Mouse (Mus musculus) olfactory bulb, adult 2 months (tissue): ENCODE measurements around the gene Phf11b. TPM values are rescaled to one million over a fixed set of nuclear protein-coding genes. Genes with fewer than 3 reads are reported as not detected.
"Not testable (repeated sequence)": the region's sequence is repeated elsewhere in the genome, so short reads cannot be mapped to it uniquely, and the experiment has no call there.

Source experiments
- H3K27ac ChIP-seq: fragments of 200-500 bp; 2 replicates; pipeline ENCODE4 v1.5.1; 2012; ENCODE audit warnings: low read depth, low read length; ENCODE audit not compliant: insufficient read depth
- H3K4me1 ChIP-seq: fragments of 200-500 bp; 2 replicates; pipeline ENCODE4 v1.6.1; 2012; ENCODE audit warnings: low read length; ENCODE audit not compliant: control insufficient read depth, insufficient read depth
- H3K4me3 ChIP-seq: fragments of 200-500 bp; 2 replicates; pipeline ENCODE4 v1.5.1; 2012; ENCODE audit warnings: mild to moderate bottlenecking, low read depth, low read length, moderate library complexity; ENCODE audit not compliant: insufficient read depth
- WGBS: fragments of 180-500 bp; shearing (Covaris S2); methylation state at CpG from one replicate; pipeline ENCODE4 v1.1.7; 2018; 5-methylcytosine and 5-hydroxymethylcytosine counted together
- polyA plus RNA-seq: library from polyadenylated mRNA; stranded (reverse); fragments of >200 nt; gene quantifications from 2 replicates; pipeline ENCODE4 v1.2.4, GENCODE M21; 2012; ENCODE audit warnings: low replicate concordance; ENCODE audit not compliant: missing spikeins, insufficient read depth, insufficient read length

Phf11b gene
- polyA plus RNA-seq, 1 experiment: not detected

DNA sequence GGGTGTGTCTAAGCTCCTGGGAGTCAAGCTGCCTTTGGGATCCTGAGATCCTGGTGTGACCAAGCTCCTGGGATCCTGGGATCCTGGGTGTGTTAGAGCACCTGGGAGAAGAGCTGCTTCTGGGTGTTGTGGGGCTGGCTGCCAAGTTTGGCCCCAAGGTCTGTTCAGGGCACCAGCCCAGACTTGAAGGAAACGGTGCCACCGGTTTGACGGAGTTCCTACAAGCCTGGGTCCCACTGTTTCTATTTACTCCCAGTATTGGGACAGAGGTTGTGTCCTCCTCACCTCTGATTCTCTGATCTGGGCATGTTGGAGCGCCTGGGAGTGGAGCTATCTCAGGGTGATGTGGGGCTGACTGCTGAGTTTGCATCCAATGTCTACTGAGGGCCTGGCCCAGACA lies 66.2 kb downstream of the Phf11b start:
- WGBS: 94% methylated on average over 4 of the region's 4 CpGs
- not testable (repeated sequence) for H3K4me1 ChIP-seq, H3K27ac ChIP-seq, H3K4me3 ChIP-seq

Other genes starting within 250 kb of the Phf11b start
- not detected in 2 replicates for gene 1700129C05Rik, start 198.5 kb downstream of the Phf11b start, polyA plus RNA-seq
- not detected in 2 replicates for gene Gm5142, start 162.6 kb downstream of the Phf11b start, polyA plus RNA-seq
- not detected in 2 replicates for gene Rcbtb1, start 140.1 kb downstream of the Phf11b start, polyA plus RNA-seq
- not detected in 2 replicates for gene Gm6904, start 81.1 kb downstream of the Phf11b start, polyA plus RNA-seq
- not detected in 2 replicates for gene Phf11a, start 43.8 kb downstream of the Phf11b start, polyA plus RNA-seq
- not detected in 2 replicates for gene Phf11d, start 24.1 kb upstream of the Phf11b start, polyA plus RNA-seq
- gene Phf11c, start 54.0 kb upstream of the Phf11b start, polyA plus RNA-seq: not detected in 2 replicates
- gene Setdb2, start 99.5 kb upstream of the Phf11b start, polyA plus RNA-seq: not detected in 2 replicates
- gene Cab39l, start 99.6 kb upstream of the Phf11b start, polyA plus RNA-seq: not detected in 2 replicates